Mouse (Mus musculus) lung, adult 2 months (tissue): ENCODE results near the gene 1810009A15Rik. TPM values are rescaled to one million over a fixed set of nuclear protein-coding genes. Genes with fewer than 3 reads are reported as not detected.
"Not testable (repeated sequence)": the region's sequence is repeated elsewhere in the genome, so short reads cannot be mapped to it uniquely, and the experiment has no call there.

Source experiments
- DNase-seq: peaks from one replicate; pipeline ENCODE4 v3.0.0; 2022
- H3K4me1 ChIP-seq: fragments of 200-500 bp; 2 replicates; pipeline ENCODE4 v1.6.1; 2011; ENCODE audit warnings: low read length; ENCODE audit not compliant: control insufficient read depth, insufficient read depth
- H3K4me3 ChIP-seq: fragments of 200-500 bp; replicated peaks from 2 replicates; pipeline ENCODE3; 2011; ENCODE audit warnings: low read depth, mild to moderate bottlenecking, control low read depth, low read length; ENCODE audit errors: extremely low read depth
- CTCF ChIP-seq: fragments of 200-500 bp; IDR thresholded peaks from 2 replicates; pipeline ENCODE4 v1.5.1; 2011; ENCODE audit warnings: mild to moderate bottlenecking, low read length, control low read depth; ENCODE audit not compliant: insufficient read depth
- POLR2A ChIP-seq: fragments of 200-500 bp; IDR thresholded peaks from 2 replicates; pipeline ENCODE4 v1.6.1; 2011; ENCODE audit warnings: low read depth, mild to moderate bottlenecking, control low read depth, low read length, borderline replicate concordance; ENCODE audit errors: extremely low read depth
- WGBS: fragments of 180-500 bp; shearing (Covaris S2); methylation state at CpG from one replicate; pipeline ENCODE4 v1.1.7; 2018; 5-methylcytosine and 5-hydroxymethylcytosine counted together
- polyA plus RNA-seq: library from polyadenylated mRNA; depleted of rRNA; stranded (reverse); fragments of >200 nt; gene quantifications from 2 replicates; pipeline ENCODE4 v1.2.3, GENCODE M21; 2012

1810009A15Rik gene
- polyA plus RNA-seq, 1 experiment: 15.4 TPM

- Histone ChIP-seq H3K4me1 (no peaks in the 10 kb centered on the region), H3K4me3 (peak overlapping the region; percentile 3)
- TF ChIP-seq POLR2A: no peak
- TF ChIP-seq CTCF: no peak
- WGBS: 57% methylated on average over 10 of the region's 10 CpGs
- DNase-seq: no peak
These were observed 36.3 kb upstream of the 1810009A15Rik start for GRCm38 (mm10) chr19:8852236-8852928.

GRCm38 (mm10) chr19:8853117-8853516 lies 35.5 kb upstream of the 1810009A15Rik start:
- Histone ChIP-seq H3K4me1 (no peaks in the 10 kb centered on the region), H3K4me3 (no peak overlapping the region)
- WGBS: 77% methylated on average over 3 of the region's 3 CpGs
- TF ChIP-seq POLR2A: no peak
- TF ChIP-seq CTCF: no peak
- no peak for DNase-seq

GRCm38 (mm10) chr19:8857689-8858088 lies 31.0 kb upstream of the 1810009A15Rik start:
- no peak for TF ChIP-seq POLR2A
- peak; percentile 86 for TF ChIP-seq CTCF
- 31% methylated on average over 4 of the region's 4 CpGs for WGBS
- Histone ChIP-seq H3K4me3 (no peak overlapping the region), H3K4me1 (no peaks in the 10 kb centered on the region)
- no peak for DNase-seq

- no peak for DNase-seq
- TF ChIP-seq CTCF (no peak), POLR2A (no peak)
- H3K4me3 ChIP-seq: no peak overlapping the region
- no peaks in the 10 kb centered on the region for H3K4me1 ChIP-seq
- 25% methylated on average over 1 of the region's 1 CpGs for WGBS
These were observed 29.6 kb upstream of the 1810009A15Rik start for GRCm38 (mm10) chr19:8859018-8859417.

GRCm38 (mm10) chr19:8864265-8864664 lies 24.4 kb upstream of the 1810009A15Rik start:
- TF ChIP-seq CTCF: no peak
- no peak for TF ChIP-seq POLR2A
- Histone ChIP-seq H3K4me1 (no peaks in the 10 kb centered on the region), H3K4me3 (no peak overlapping the region)
- WGBS: 74% methylated on average over 6 of the region's 6 CpGs
- DNase-seq: no peak

- H3K4me1 ChIP-seq, H3K4me3 ChIP-seq, DNase-seq: not testable (repeated sequence)
- 73% methylated on average over 3 of the region's 3 CpGs for WGBS
These were observed 18.3 kb upstream of the 1810009A15Rik start for GRCm38 (mm10) chr19:8870381-8870780.

GRCm38 (mm10) chr19:8870838-8871237 lies 17.8 kb upstream of the 1810009A15Rik start:
- peak overlapping the region; percentile 72 for H3K4me3 ChIP-seq
- no peaks in the 10 kb centered on the region; the same call in 1 of the 2 replicates for H3K4me1 ChIP-seq
- TF ChIP-seq CTCF: no peak
- TF ChIP-seq POLR2A: no peak
- WGBS: 20% methylated on average over 9 of the region's 9 CpGs
- DNase-seq: no peak

GRCm38 (mm10) chr19:8871267-8872186 lies 17.1 kb upstream of the 1810009A15Rik start, which contains the start of gene Ubxn1:
Gene Ubxn1, plus strand, starts transcription at chr19:8871496.
- peak; percentile 98 for DNase-seq
- H3K4me3 ChIP-seq: peak within 1 kb of the TSS; percentile 72
- H3K4me1 ChIP-seq: no peaks in the 10 kb centered on the region; the same call in 1 of the 2 replicates
- WGBS: 1% methylated on average over 59 of the region's 59 CpGs
- TF ChIP-seq POLR2A (peak; percentile 51; the same call in 1 of the 2 replicates), CTCF (no peak)

GRCm38 (mm10) chr19:8872266-8872840 lies 16.3 kb upstream of the 1810009A15Rik start:
- WGBS: 57% methylated on average over 10 of the region's 10 CpGs
- H3K4me3 ChIP-seq: peak overlapping the region; percentile 72
- H3K4me1 ChIP-seq: no peaks in the 10 kb centered on the region; the same call in 1 of the 2 replicates
- TF ChIP-seq CTCF (no peak), POLR2A (no peak)
- DNase-seq: no peak
